Mouse (Mus musculus) large intestine, adult 2 months (tissue): ENCODE measurements around the gene Vmn1r54. TPM values are rescaled to one million over a fixed set of nuclear protein-coding genes. Genes with fewer than 3 reads are reported as not detected.
"Not testable (repeated sequence)": the region's sequence is repeated elsewhere in the genome, so short reads cannot be mapped to it uniquely, and the experiment has no call there.

ENCODE experiments used
- DNase-seq: peaks from one replicate; pipeline ENCODE4 v3.0.0-alpha.2; 2012; ENCODE audit warnings: low read depth, low spot score
- WGBS: fragments of 180-500 bp; shearing (Covaris S2); methylation state at CpG from one replicate; pipeline ENCODE4 v1.1.7; 2018; 5-methylcytosine and 5-hydroxymethylcytosine counted together
- polyA plus RNA-seq: library from polyadenylated mRNA; depleted of rRNA; stranded (reverse); fragments of >200 nt; gene quantifications from 2 replicates; pipeline ENCODE4 v1.2.3, GENCODE M21; 2012; rRNA removed

The Vmn1r54 gene
- not detected in 2 replicates for polyA plus RNA-seq

DNA sequence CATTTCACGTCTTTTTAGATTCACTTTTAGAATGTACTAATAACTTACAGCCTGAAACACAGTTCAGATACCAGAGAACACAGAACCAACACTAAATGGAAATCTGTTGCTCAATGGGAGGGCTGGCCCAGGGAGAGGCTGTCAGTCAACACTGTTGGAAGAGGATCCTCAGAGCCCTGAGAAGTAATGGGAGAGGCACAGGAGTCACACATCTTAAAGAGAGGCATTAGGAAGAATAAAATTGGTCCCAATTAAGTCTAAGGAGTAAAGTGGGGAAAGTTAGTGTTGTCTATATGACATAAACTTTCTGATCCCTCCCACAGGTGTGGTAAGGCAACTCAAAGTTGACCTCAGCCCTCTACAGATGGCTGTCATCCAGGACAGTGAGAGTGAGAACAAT is at the start of gene Vmn1r54:
Vmn1r54 (plus strand) TSS at position 301 of the 400 bp plus-strand sequence.
- no peak for DNase-seq
- 63% methylated on average over 1 of the region's 1 CpGs for WGBS

DNA sequence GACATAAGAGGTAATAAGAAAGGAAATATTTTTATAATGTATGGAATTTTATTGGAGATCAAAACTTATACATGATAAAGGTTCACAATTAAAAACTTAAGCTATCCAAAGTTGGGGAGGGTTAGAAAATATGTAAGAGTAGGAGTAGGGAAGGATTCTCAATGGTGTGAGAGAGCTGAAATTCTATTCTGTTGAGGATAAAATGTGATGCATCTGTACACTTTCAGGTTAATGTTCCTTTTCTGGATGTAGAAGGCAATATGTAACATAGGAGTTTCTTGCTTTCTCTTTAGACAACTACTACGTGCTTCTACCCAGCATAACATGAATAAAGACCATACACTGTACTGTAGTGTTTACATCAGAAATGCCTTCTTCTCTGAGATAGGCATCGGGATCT is 43.6 kb upstream of the Vmn1r54 start, which contains the start of gene V1ra8:
V1ra8 (plus strand) TSS at position 301 of the 400 bp plus-strand sequence.
- 77% methylated on average over 2 of the region's 2 CpGs for WGBS
- not testable (repeated sequence) for DNase-seq

DNA sequence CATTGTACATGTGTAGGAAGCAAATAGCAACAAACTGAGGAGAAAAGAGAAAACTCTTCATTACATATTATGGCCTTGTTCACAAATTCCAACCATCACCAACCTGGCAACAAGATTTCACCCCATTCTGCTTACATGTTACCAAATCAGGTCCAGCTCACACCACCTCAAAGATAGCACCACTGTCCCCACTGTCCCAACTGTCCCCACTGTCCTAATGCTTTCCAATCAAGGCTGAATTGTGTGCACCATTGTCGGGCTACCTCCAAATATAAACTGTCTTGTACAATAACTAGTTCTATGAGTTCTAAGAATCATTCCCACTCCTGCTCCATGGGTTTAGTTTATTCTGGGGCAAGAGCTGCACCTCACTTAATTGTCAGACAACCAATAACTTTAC is 21.8 kb upstream of the Vmn1r54 start, which contains the start of gene Vmn1r53:
Vmn1r53 (minus strand) TSS at position 101 of the 400 bp plus-strand sequence.
- 88% methylated on average over 1 of the region's 1 CpGs for WGBS
- no peak for DNase-seq

DNA sequence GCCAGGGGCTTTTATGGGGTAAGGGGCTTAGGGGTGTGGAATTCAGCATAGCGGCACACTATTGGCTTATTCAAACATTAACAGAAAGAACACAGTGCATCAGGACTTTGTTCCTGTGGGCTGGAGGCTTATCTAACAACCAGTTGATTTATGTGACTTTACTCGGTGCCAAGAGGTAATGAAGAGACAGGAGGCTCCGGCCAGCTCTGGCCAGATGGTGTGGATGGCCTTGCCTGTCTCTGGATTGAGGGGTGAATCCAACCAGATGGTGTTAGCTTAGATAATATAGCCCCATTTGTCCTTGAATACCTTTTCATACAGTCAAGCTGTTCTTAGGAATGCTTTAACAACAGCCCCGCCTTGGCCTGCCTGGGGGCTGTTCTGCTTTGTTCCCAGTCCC is 14.0 kb upstream of the Vmn1r54 start:
- not testable (repeated sequence) for DNase-seq
- 74% methylated on average over 4 of the region's 4 CpGs for WGBS

GRCm38 (mm10) chr6:90232681-90233080 is 13.4 kb upstream of the Vmn1r54 start:
- 66% methylated on average over 27 of the region's 27 CpGs for WGBS
- DNase-seq, result no peak

- WGBS, result 68% methylated on average over 3 of the region's 3 CpGs
- no peak for DNase-seq
These were observed 2.1 kb upstream of the Vmn1r54 start for GRCm38 (mm10) chr6:90244019-90244418.

DNA sequence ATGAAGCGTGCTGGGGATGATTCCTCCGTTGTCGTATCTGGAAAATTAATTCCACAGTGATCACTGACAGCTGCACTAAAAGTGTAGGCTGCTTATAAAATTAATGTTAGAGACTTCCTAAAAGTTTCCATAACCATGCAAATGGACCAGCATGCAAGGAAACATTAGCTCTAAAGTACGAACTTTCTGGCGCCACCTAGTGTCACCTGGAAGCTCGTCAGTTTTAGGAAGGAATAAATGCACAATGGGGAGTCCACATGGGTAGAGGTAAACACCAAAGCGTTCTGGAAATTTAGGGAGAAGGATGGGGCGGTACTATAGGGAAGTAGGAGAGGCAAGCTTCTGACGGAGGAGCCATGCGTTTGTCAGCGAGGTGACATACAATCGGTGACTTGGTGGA is 42.2 kb downstream of the Vmn1r54 start:
- DNase-seq, result no peak
- WGBS, result 57% methylated on average over 12 of the region's 12 CpGs

GRCm38 (mm10) chr6:90300919-90301318 is 54.8 kb downstream of the Vmn1r54 start, which contains the start of gene BC048671:
TSS of gene BC048671 (plus strand) at chr6:90301219.
- 94% methylated on average over 1 of the region's 1 CpGs for WGBS

DNA sequence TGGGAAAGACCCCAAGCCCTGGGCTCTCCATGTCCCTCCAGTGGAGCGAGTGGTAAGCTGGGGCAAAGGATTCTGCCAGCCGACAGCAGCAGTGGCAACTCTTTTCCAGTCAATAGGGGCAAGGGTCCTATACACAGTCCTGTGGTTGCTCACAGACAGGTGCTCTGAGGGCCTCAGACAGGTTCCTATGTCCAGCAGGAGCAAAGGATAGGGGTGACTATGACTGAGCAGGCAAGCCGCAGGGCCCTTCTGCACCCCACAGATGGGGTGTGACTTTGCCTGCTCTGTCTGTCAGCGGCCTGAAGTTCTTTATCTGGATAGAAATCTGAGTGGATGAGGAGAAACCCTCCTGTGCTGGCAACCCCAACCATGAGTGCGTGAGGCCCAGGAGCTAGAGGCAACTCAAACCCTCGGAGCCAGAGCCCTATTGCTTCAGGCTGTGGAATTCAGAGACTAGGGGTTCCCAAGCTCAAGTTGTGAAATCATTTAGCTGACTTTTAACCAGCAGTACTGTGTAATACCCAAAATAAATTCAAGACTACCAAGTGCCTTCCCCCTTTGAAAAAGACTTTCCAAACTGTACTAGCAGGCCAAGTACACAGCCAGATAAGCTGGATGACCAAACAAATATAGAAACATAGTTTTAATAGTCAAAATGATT is 60.3 kb downstream of the Vmn1r54 start:
- 75% methylated on average over 6 of the region's 6 CpGs for WGBS
- no peak for DNase-seq

More at GRCm38 (mm10) chr6:90300919-90301318, 54.8 kb downstream of the Vmn1r54 start, which contains the start of gene BC048671:
- no peak for DNase-seq

- DNase-seq, result no peak
- 88% methylated on average over 87 of the region's 87 CpGs for WGBS
These were observed 63.0 kb downstream of the Vmn1r54 start for GRCm38 (mm10) chr6:90308839-90309778.

GRCm38 (mm10) chr6:90315961-90316360 is 69.9 kb downstream of the Vmn1r54 start:
- no peak for DNase-seq

DNA sequence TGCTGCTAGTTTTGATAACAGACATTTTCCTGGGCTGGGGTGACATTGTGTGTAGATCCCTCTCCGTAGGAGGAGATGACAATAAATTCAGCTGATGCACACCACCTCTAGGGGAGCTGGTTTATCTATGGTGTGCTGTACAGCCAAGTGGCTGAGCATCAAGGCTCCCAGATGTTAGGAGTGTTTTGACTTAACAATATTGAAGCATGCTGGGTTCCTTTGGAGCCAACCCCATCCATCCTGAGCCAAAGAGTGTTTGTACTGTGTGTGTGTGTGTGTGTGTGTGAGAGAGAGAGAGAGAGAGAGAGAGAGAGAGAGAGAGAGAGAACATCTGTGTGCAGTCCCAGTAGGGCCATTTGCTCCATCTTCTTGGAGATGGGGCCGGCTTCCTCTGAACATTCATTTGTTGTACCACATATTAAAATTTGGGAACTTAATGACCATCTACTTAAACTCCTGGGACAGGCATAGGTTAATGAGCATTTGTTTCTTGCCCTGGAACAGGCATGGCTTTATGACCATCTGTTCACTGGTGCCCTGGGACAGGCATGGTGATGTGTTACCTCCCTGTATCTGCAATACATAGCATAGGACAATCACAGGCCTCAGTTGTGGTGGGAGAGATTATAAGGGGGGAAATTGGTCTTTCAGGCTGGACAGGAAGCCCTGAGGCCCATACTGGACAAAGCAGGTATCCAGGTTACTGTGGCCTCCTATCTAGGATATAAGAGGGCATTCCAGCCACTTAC is 71.6 kb downstream of the Vmn1r54 start:
- no peak for DNase-seq
- WGBS, result 80% methylated on average over 2 of the region's 2 CpGs

More at GRCm38 (mm10) chr6:90315961-90316360, 69.9 kb downstream of the Vmn1r54 start:
- WGBS, result 84% methylated on average over 5 of the region's 5 CpGs

DNA sequence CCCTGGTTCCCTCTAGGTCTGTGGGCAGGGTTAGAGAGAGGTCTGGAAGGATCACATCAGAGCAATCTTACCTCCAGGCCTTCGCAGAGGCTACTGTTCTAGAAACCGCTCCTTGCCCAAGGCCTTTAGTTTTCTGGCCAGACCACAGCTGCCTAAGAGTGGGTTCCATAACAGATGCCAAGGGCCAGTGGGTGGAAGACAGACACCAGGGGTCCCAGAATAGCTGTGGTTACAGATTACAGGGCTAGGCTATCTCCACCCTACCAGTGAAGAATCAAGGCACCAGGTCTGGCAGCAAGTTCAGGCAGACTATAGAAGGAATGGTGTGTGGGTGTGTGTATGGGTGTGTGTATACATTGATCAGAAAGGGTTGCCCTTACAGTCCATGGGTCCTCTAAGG is 72.9 kb downstream of the Vmn1r54 start:
- WGBS, result 96% methylated on average over 2 of the region's 2 CpGs
- no peak for DNase-seq

GRCm38 (mm10) chr6:90319475-90320191 is 73.5 kb downstream of the Vmn1r54 start:
- 67% methylated on average over 7 of the region's 7 CpGs for WGBS
- no peak for DNase-seq

DNA sequence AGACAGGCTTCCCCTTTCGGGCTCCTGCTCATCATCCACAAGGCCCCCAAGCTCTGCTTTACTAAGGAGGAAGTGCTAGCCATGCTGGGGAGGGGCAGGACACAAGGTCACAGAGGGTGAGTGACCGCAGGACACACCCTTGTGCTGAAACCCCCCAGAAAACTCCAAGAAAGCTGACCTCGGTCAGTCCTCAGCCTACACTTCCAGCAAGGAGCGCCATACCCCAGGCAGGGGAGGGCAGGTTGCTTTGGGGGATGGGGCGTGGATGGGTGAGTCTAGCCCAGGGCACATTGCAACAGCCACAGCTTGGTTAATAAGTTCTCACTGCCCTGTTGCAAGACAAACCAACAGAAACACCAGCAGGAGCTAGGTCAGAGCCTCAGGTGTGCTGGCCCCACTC is 74.3 kb downstream of the Vmn1r54 start:
- DNase-seq, result no peak
- 48% methylated on average over 5 of the region's 5 CpGs for WGBS
